ENCODE assay signal across 29 mouse cellular contexts in genomic region chr13:38546754-38547153, GRCm38 (mm10). TPM values are rescaled to one million over a fixed set of nuclear protein-coding genes. Genes with fewer than 3 reads are reported as not detected.
DNase-seq lines count a peak whose midpoint lies in the region; ATAC-seq lines count a peak whose summit lies in the region.
"Had no signal": no experiment of that assay in that cellular context is flagged by ENCODE, and none has a peak within 500 bp of the region (broad histone marks: within the 10 kb centered on the region; RNA-seq: fewer than 3 reads in every experiment).

No protein-coding gene starts in this region.

- no peak overlapping the region for H3K4me3 ChIP-seq in heart, embryonic 10.5 days
- H3K4me3 ChIP-seq in heart, embryonic 12.5 days: no peak overlapping the region
- H3K4me3 ChIP-seq: forebrain, embryonic 13.5 days; hindbrain, embryonic 13.5 days; kidney, embryonic 15.5 days; liver, embryonic 12.5 days; myocyte had no signal

- no peak overlapping the region for H3K4me2 ChIP-seq in heart, embryonic 12.5 days
- H3K4me2 ChIP-seq: forebrain, embryonic 13.5 days; heart, embryonic 11.5 days; hindbrain, embryonic 13.5 days; kidney, embryonic 15.5 days; liver, embryonic 12.5 days; midbrain, embryonic 11.5 days had no signal

- H3K4me1 ChIP-seq in heart, embryonic 10.5 days: no peaks in the 10 kb centered on the region
- no peaks in the 10 kb centered on the region for H3K4me1 ChIP-seq in heart, embryonic 12.5 days (replicated peaks)
- H3K4me1 ChIP-seq: hindbrain, embryonic 13.5 days; kidney, embryonic 15.5 days; liver, embryonic 12.5 days had no signal

- no peak overlapping the region for H3K9ac ChIP-seq in heart, embryonic 12.5 days
- H3K9ac ChIP-seq: forebrain, embryonic 13.5 days; hindbrain, embryonic 13.5 days; kidney, embryonic 15.5 days; liver, embryonic 12.5 days; liver, postnatal 0 days had no signal

- no peaks in the 10 kb centered on the region for H3K27me3 ChIP-seq in heart, embryonic 10.5 days (ENCODE audit: insufficient read depth, poor library complexity, severe bottlenecking)
- H3K27me3 ChIP-seq in heart, embryonic 12.5 days (replicated peaks): no peaks in the 10 kb centered on the region
- H3K27me3 ChIP-seq: forebrain, embryonic 13.5 days; hindbrain, embryonic 13.5 days; kidney, embryonic 15.5 days; liver, embryonic 12.5 days had no signal

- no peaks in the 10 kb centered on the region for H3K9me3 ChIP-seq in heart, embryonic 10.5 days
- H3K9me3 ChIP-seq in heart, embryonic 12.5 days (replicated peaks): no peaks in the 10 kb centered on the region
- H3K9me3 ChIP-seq: forebrain, embryonic 13.5 days; G1E; hindbrain, embryonic 13.5 days; kidney, embryonic 15.5 days; liver, embryonic 12.5 days had no signal

- no peak for ATAC-seq in heart, embryonic 12.5 days (ENCODE audit: insufficient number of reproducible peaks, low FRiP score)
- ATAC-seq: forebrain, embryonic 13.5 days; intestine, postnatal 0 days; liver, embryonic 12.5 days; liver, postnatal 0 days; midbrain, embryonic 16.5 days had no signal

- peak; percentile 33 for DNase-seq in heart, embryonic 10.5 days (ENCODE audit: low spot score)
- DNase-seq in thymus, postnatal 14 days: peak; percentile 31
- no peak for DNase-seq in thymus, adult 18-20 months
- peak; percentile 45 to 49 for DNase-seq in natural killer cell, adult 2 months (ENCODE audit: low spot score in 2 of 2)
- no peak for DNase-seq in cerebellum, postnatal 36 days
- no peak for DNase-seq in kidney, adult 9 months
- DNase-seq: adrenal gland, postnatal 10 days; cerebellum, adult 8-10 months; cerebellum, postnatal 25 days; gastrocnemius, postnatal 10 days; heart, postnatal 4 days; kidney, postnatal 4 days; layer of hippocampus, postnatal 36 days; left cerebral cortex, postnatal 4 days; lung, postnatal 36 days; right cerebral cortex, adult 18-20 months; spleen, adult 18-20 months had no signal

- no peak overlapping the region for H3K27ac ChIP-seq in heart, embryonic 10.5 days
- H3K27ac ChIP-seq in heart, embryonic 12.5 days (ENCODE audit: poor library complexity, severe bottlenecking): no peak overlapping the region
- H3K27ac ChIP-seq: forebrain, embryonic 13.5 days; hindbrain, embryonic 13.5 days; kidney, embryonic 15.5 days; liver, embryonic 12.5 days had no signal

- no peaks in the 10 kb centered on the region for H3K36me3 ChIP-seq in heart, embryonic 10.5 days
- H3K36me3 ChIP-seq in heart, embryonic 12.5 days: no peaks in the 10 kb centered on the region
- H3K36me3 ChIP-seq: G1E; hindbrain, embryonic 13.5 days; kidney, embryonic 15.5 days; liver, embryonic 12.5 days had no signal

- WGBS in heart, embryonic 10.5 days: 85% methylated on average over 4 of the region's 4 CpGs
- 76% methylated on average over 4 of the region's 4 CpGs for WGBS in heart, embryonic 12.5 days

RNA-seq across cellular contexts. Expression of gene Txndc5, which starts 18.1 kb away (rescaled TPM):
- 242 and 256 TPM in 2 replicates for polyA plus RNA-seq in heart, embryonic 10.5 days (2016; fragmentation: Nextera tagmentation; extraction: Ambion mirVana)
- polyA plus RNA-seq in heart, embryonic 12.5 days (2016; fragmentation: Nextera tagmentation; extraction: Ambion mirVana): 254 and 258 TPM in 2 replicates

Comparison
In these comparisons a context has a peak if more than half of its experiments do, and no peak if none do; other contexts are left out.
1. DNase-seq: peak in heart, embryonic 10.5 days (single experiment), thymus, postnatal 14 days (single experiment) and natural killer cell, adult 2 months (2 of 2); none in thymus, adult 18-20 months (0 of 2), cerebellum, postnatal 36 days (0 of 2) and kidney, adult 9 months (single experiment).